Mouse (Mus musculus) midbrain, embryonic 12.5 days (tissue): ENCODE measurements around the gene Fzr1. TPM values are rescaled to one million over a fixed set of nuclear protein-coding genes. Genes with fewer than 3 reads are reported as not detected.

Source experiments
- ATAC-seq: fragments of 200-750 bp; cut with Nextera tagmentation; 2 replicates; pipeline ENCODE4 v1.8.0; 2017; ENCODE audit warnings: low read depth, moderate TSS enrichment, moderate library complexity; ENCODE audit not compliant: low FRiP score
- H3K27ac ChIP-seq: fragments of 300-500 bp; sonication (generic); replicated peaks from 2 replicates; pipeline ENCODE4 v1.5.1; 2016; ENCODE audit warnings: mild to moderate bottlenecking
- H3K27me3 ChIP-seq: fragments of 300-500 bp; sonication (generic); 2 replicates; pipeline ENCODE4 v1.6.1; 2016; ENCODE audit warnings: mild to moderate bottlenecking
- H3K36me3 ChIP-seq: fragments of 300-500 bp; sonication (generic); 2 replicates; pipeline ENCODE4 v1.6.1; 2016
- H3K4me1 ChIP-seq: fragments of 300-500 bp; sonication (generic); 2 replicates; pipeline ENCODE4 v1.6.1; 2016
- H3K4me2 ChIP-seq: fragments of 300-500 bp; sonication (generic); replicated peaks from 2 replicates; pipeline ENCODE4 v1.6.1; 2016; ENCODE audit warnings: mild to moderate bottlenecking, moderate library complexity
- H3K4me3 ChIP-seq: fragments of 300-500 bp; sonication (generic); 2 replicates; pipeline ENCODE4 v1.5.1; 2016; ENCODE audit warnings: mild to moderate bottlenecking
- H3K9ac ChIP-seq: fragments of 300-500 bp; sonication (generic); replicated peaks from 2 replicates; pipeline ENCODE4 v1.6.1; 2016; ENCODE audit warnings: mild to moderate bottlenecking, moderate library complexity
- H3K9me3 ChIP-seq: fragments of 300-500 bp; sonication (generic); 2 replicates; pipeline ENCODE4 v1.6.1; 2016; ENCODE audit warnings: mild to moderate bottlenecking
- WGBS: fragments of 180-500 bp; shearing (Covaris S2); methylation state at CpG from one replicate; pipeline ENCODE4 v1.1.7; 2016; 5-methylcytosine and 5-hydroxymethylcytosine counted together
- polyA plus RNA-seq: library from polyadenylated mRNA; unstranded; fragments of >200 nt; fragmentation: Nextera tagmentation; extraction: Ambion mirVana; gene quantifications from 2 replicates; pipeline ENCODE4 v1.2.1, GENCODE M21; 2016

The Fzr1 gene
- polyA plus RNA-seq, 1 experiment from 2014 or later, result 135 TPM

- H3K4me2 ChIP-seq, result no peak overlapping the region
- H3K36me3 ChIP-seq, result peaks cover 12% of the 10 kb centered on the region; the same call in 1 of the 2 replicates
- WGBS, result 57% methylated on average over 5 of the region's 5 CpGs
- 0 out of 2 replicates have a peak overlapping the region, but pooled peaks have one; percentile 8 for H3K9ac ChIP-seq
- H3K27me3 ChIP-seq, result peaks cover 45% of the 10 kb centered on the region
- no peak overlapping the region for H3K4me3 ChIP-seq
- H3K9me3 ChIP-seq, result no peaks in the 10 kb centered on the region
- H3K27ac ChIP-seq, result no peak overlapping the region
- ATAC-seq, result no peak
- H3K4me1 ChIP-seq, result peaks cover 56% of the 10 kb centered on the region
Observed at GRCm38 (mm10) chr10:81399296-81399695, 21.0 kb upstream of the Fzr1 start.

- no peak for ATAC-seq
- H3K27me3 ChIP-seq, result peaks cover 32% of the 10 kb centered on the region
- WGBS, result 54% methylated on average over 5 of the region's 5 CpGs
- 0 out of 2 replicates have a peak overlapping the region, but pooled peaks have one; percentile 20 for H3K9ac ChIP-seq
- no peak overlapping the region for H3K4me3 ChIP-seq
- H3K4me1 ChIP-seq, result peaks cover 50% of the 10 kb centered on the region
- no peak overlapping the region for H3K27ac ChIP-seq
- no peak overlapping the region for H3K4me2 ChIP-seq
- no peaks in the 10 kb centered on the region for H3K9me3 ChIP-seq
- H3K36me3 ChIP-seq, result peaks cover 12% of the 10 kb centered on the region; the same call in 1 of the 2 replicates
Observed at GRCm38 (mm10) chr10:81396749-81397148, 18.4 kb upstream of the Fzr1 start.

- Histone ChIP-seq H3K27me3 (peaks cover 32% of the 10 kb centered on the region), H3K4me2 (no peak overlapping the region), H3K4me1 (peaks cover 41% of the 10 kb centered on the region), H3K9ac (no peak overlapping the region), H3K4me3 (no peak overlapping the region), H3K27ac (no peak overlapping the region), H3K9me3 (no peaks in the 10 kb centered on the region), H3K36me3 (peaks cover 12% of the 10 kb centered on the region; the same call in 1 of the 2 replicates)
- ATAC-seq, result no peak
- WGBS, result 83% methylated on average over 4 of the region's 4 CpGs
Observed at GRCm38 (mm10) chr10:81395865-81396264, 17.5 kb upstream of the Fzr1 start.

- no peak for ATAC-seq
- H3K4me3 ChIP-seq, result no peak overlapping the region
- H3K4me1 ChIP-seq, result peaks cover 35% of the 10 kb centered on the region
- H3K27ac ChIP-seq, result no peak overlapping the region
- H3K9ac ChIP-seq, result 0 out of 2 replicates have a peak overlapping the region, but pooled peaks have one; percentile 1
- H3K9me3 ChIP-seq, result no peaks in the 10 kb centered on the region
- H3K36me3 ChIP-seq, result peaks cover 10% of the 10 kb centered on the region; the same call in 1 of the 2 replicates
- peaks cover 26% of the 10 kb centered on the region for H3K27me3 ChIP-seq
- WGBS, result 17% methylated on average over 5 of the region's 5 CpGs
- H3K4me2 ChIP-seq, result no peak overlapping the region
Observed at GRCm38 (mm10) chr10:81395127-81395526, 16.8 kb upstream of the Fzr1 start.

- Histone ChIP-seq H3K4me3 (peak overlapping the region; percentile 19), H3K9ac (peak overlapping the region; percentile 46), H3K4me2 (peak overlapping the region; percentile 38), H3K9me3 (no peaks in the 10 kb centered on the region), H3K27me3 (peaks cover 16% of the 10 kb centered on the region; the same call in 1 of the 2 replicates), H3K36me3 (peaks cover 6% of the 10 kb centered on the region), H3K4me1 (peaks cover 31% of the 10 kb centered on the region), H3K27ac (no peak overlapping the region)
- no peak for ATAC-seq
- 9% methylated on average over 19 of the region's 19 CpGs for WGBS
Observed at GRCm38 (mm10) chr10:81393456-81394063, 15.2 kb upstream of the Fzr1 start.

- ATAC-seq, result no peak
- H3K9ac ChIP-seq, result peak within 1 kb of the TSS; percentile 46
- peaks cover 14% of the 10 kb centered on the region for H3K36me3 ChIP-seq
- 69% methylated on average over 14 of the region's 14 CpGs for WGBS
- H3K4me3 ChIP-seq, result peak within 1 kb of the TSS; percentile 19
- peaks cover 11% of the 10 kb centered on the region; the same call in 1 of the 2 replicates for H3K27me3 ChIP-seq
- peak within 1 kb of the TSS; percentile 38 for H3K4me2 ChIP-seq
- H3K27ac ChIP-seq, result no peak within 1 kb of the TSS
- no peaks in the 10 kb centered on the region for H3K9me3 ChIP-seq
- H3K4me1 ChIP-seq, result peaks cover 31% of the 10 kb centered on the region
Observed at GRCm38 (mm10) chr10:81392781-81393185, 14.5 kb upstream of the Fzr1 start, which contains the start of gene Smim24. Gene Smim24, plus strand, starts transcription at chr10:81393051.

- peaks cover 19% of the 10 kb centered on the region for H3K36me3 ChIP-seq
- no peak overlapping the region for H3K9ac ChIP-seq
- H3K4me2 ChIP-seq, result no peak overlapping the region
- H3K9me3 ChIP-seq, result no peaks in the 10 kb centered on the region
- no peak for ATAC-seq
- 88% methylated on average over 6 of the region's 6 CpGs for WGBS
- H3K4me3 ChIP-seq, result no peak overlapping the region
- H3K27ac ChIP-seq, result no peak overlapping the region
- H3K4me1 ChIP-seq, result peaks cover 27% of the 10 kb centered on the region
- peaks cover 7% of the 10 kb centered on the region; the same call in 1 of the 2 replicates for H3K27me3 ChIP-seq
Observed at GRCm38 (mm10) chr10:81392270-81392669, 14.0 kb upstream of the Fzr1 start.

GRCm38 (mm10) chr10:81390678-81390965, 12.3 kb upstream of the Fzr1 start:
- Histone ChIP-seq H3K27ac (no peak overlapping the region), H3K36me3 (peaks cover 34% of the 10 kb centered on the region), H3K27me3 (peaks cover 7% of the 10 kb centered on the region; the same call in 1 of the 2 replicates), H3K9me3 (no peaks in the 10 kb centered on the region), H3K4me1 (peaks cover 25% of the 10 kb centered on the region), H3K4me3 (no peak overlapping the region), H3K4me2 (no peak overlapping the region), H3K9ac (no peak overlapping the region)
- ATAC-seq, result no peak
- 94% methylated on average over 13 of the region's 13 CpGs for WGBS

- peak; percentile 62; the same call in 1 of the 2 replicates for ATAC-seq
- no peak overlapping the region for H3K27ac ChIP-seq
- peaks cover 31% of the 10 kb centered on the region for H3K4me1 ChIP-seq
- H3K9ac ChIP-seq, result no peak overlapping the region
- no peak overlapping the region for H3K4me3 ChIP-seq
- WGBS, result 57% methylated on average over 23 of the region's 23 CpGs
- no peaks in the 10 kb centered on the region for H3K9me3 ChIP-seq
- H3K36me3 ChIP-seq, result peaks cover 34% of the 10 kb centered on the region
- peaks cover 7% of the 10 kb centered on the region; the same call in 1 of the 2 replicates for H3K27me3 ChIP-seq
- no peak overlapping the region for H3K4me2 ChIP-seq
Observed at GRCm38 (mm10) chr10:81389801-81390677, 11.7 kb upstream of the Fzr1 start.

- ATAC-seq, result no peak
- Histone ChIP-seq H3K27ac (0 out of 2 replicates have a peak overlapping the region, but pooled peaks have one; percentile 46), H3K9ac (no peak overlapping the region), H3K4me1 (peaks cover 34% of the 10 kb centered on the region), H3K27me3 (peaks cover under 1% of the 10 kb centered on the region; the same call in 1 of the 2 replicates), H3K4me2 (no peak overlapping the region), H3K9me3 (no peaks in the 10 kb centered on the region), H3K36me3 (peaks cover 34% of the 10 kb centered on the region), H3K4me3 (no peak overlapping the region)
- 59% methylated on average over 3 of the region's 3 CpGs for WGBS
Observed at GRCm38 (mm10) chr10:81389373-81389772, 11.1 kb upstream of the Fzr1 start.

GRCm38 (mm10) chr10:81388505-81389055, 10.3 kb upstream of the Fzr1 start, which contains the start of gene Gm48552:
Gene Gm48552, plus strand, starts transcription at chr10:81389005.
- Histone ChIP-seq H3K27me3 (no peaks in the 10 kb centered on the region; the same call in 1 of the 2 replicates), H3K36me3 (peaks cover 34% of the 10 kb centered on the region), H3K4me3 (no peak within 1 kb of the TSS), H3K9me3 (no peaks in the 10 kb centered on the region), H3K4me2 (no peak within 1 kb of the TSS), H3K9ac (no peak within 1 kb of the TSS), H3K27ac (0 out of 2 replicates have a peak within 1 kb of the TSS, but pooled peaks have one; percentile 46), H3K4me1 (peaks cover 29% of the 10 kb centered on the region)
- WGBS, result 90% methylated on average over 5 of the region's 5 CpGs
- ATAC-seq, result no peak
